Mouse (Mus musculus) v-Abl transformed pro-B cells (cell line): Measurements from ENCODE around the gene Ets1.

Experiments used
- in situ Hi-C, 2 experiments: fragments of 400-800 bp; cut with MboI; formaldehyde crosslinking; loops; one replicate each; pipeline ENCODE4 v1.15.1; 2025; ENCODE audit not compliant: unreplicated experiment in 2 of 2

Gene Ets1

GRCm38 (mm10) chr9:32741681-32742080 lies 105.7 kb downstream of the Ets1 start:
- in situ Hi-C loops, result loop anchor here in 1 of 2 experiments (25.0 kb wide), 1 partner anchor 346 kb away; no protein-coding TSS in a partner anchor

DNA sequence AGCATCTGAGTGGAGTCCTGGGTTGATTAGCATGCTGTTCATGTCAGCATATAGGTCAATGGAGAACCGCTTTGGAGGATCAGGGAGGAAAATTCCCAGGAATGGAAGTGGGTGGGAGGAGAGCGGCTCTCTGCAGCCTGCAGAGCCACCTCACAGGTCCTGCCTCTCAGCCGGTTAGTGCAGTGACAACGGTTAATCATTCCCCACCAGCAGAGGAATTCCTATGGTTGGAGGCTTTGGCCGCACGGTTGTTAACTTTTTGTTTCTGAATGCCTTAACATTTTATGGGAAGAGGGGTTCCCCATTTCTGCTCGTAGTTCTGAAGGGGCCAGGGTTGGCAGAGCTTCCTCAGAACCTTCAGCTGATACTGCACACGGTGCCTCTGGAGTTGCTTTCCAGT lies 107.1 kb downstream of the Ets1 start:
- in situ Hi-C loops, result loop anchor here in 1 of 2 experiments (25.0 kb wide), 1 partner anchor 344 kb away; no protein-coding TSS in a partner anchor

- in situ Hi-C loops, result loop anchor here in 1 of 2 experiments (25.0 kb wide), 1 partner anchor 344 kb away; no protein-coding TSS in a partner anchor
Measured at GRCm38 (mm10) chr9:32743642-32744161, 107.7 kb downstream of the Ets1 start.

DNA sequence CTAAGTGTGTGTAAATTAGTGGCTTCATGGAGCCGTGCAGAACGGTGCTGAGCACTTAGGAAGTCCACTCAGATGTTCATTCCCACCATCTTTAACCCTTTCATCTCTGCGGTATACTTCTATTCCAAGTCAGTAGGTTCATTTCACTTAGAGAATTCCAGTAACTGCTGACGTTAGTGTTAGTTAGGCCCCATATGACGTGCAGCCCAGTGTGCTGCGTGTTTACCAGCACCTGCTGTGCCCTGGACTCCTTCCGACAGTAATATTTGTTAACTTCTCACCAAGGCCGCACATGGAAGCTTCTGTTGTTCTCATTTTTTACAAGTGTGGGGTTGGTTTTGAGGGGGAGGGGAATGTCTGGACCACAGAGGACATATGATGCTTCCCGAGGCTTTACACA lies 108.3 kb downstream of the Ets1 start:
- in situ Hi-C loops, result loop anchor here in 1 of 2 experiments (25.0 kb wide), 1 partner anchor 343 kb away; no protein-coding TSS in a partner anchor

DNA sequence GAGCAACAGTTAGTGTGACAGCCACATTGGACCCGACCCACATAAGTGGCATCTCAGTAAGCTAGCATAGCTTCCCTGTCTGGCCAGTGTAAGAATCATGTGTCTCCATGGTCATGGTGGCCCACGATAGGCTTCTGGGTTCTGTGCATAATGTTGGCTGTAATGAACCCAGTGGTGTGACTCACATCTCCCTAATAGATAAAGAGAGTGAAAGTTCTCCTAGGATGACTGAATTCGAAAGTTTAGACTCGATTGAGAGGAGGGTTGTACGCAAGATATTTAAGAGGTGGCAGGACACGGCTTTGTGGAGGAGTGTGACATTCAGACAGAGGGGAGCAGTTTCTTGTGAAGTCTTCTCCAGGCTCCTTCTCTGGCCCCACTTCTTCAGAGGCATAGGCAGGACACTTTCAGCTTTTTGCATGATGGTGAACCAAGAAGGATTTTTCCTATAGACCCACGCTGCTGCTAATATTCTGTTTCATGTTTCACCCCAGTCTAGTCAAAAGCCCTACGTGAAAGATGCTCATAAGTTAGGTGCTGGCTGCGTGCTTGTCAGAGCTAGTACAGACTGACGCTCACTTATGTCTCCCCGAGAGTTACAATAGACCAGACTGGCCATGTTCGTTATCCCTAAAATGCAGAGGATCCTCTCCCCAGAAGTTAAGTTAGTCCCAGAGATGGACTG lies 109.2 kb downstream of the Ets1 start:
- in situ Hi-C loops, result loop anchor here in 1 of 2 experiments (25.0 kb wide), 1 partner anchor 342 kb away; no protein-coding TSS in a partner anchor

DNA sequence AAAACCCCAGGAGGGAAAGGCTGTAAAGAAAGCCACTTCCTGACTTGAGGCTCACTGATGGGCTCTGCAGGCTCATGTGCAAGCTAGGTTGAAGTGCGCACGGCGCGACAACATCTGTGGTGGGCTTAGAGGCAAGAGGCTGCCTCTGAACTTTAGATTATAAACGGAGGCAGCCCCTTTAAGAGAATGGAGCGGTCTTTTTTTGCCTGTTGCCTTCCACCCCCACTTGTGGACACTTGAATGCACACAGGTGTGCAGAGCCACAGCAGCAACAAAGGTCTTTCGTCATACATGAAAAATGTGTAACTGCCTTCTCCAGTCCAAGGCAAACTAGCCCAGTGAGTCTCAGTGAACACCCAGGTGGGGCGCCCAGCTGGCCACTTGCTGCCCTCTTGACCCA lies 110.0 kb downstream of the Ets1 start:
- in situ Hi-C loops, result loop anchor here in 1 of 2 experiments (25.0 kb wide), 1 partner anchor 341 kb away; no protein-coding TSS in a partner anchor

DNA sequence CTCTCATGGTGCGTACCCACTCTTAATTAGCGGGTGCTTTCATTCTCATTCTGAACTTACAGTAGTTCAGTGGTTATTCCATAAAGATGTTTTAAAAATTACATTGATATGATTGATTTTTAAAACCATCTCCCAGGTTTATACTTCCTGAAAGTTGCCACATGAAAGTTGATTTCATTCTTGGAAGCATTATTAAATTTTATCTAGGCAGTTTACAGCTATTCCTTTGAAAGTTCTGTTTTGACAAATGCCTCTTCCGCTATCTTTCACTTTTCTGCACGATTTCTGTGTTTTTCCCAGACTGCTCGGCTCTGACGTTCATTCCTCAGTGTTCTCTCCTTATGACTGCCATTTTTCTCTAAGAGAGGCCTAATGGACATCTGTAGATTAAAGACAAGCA lies 110.6 kb downstream of the Ets1 start:
- in situ Hi-C loops, result loop anchor here in 1 of 2 experiments (25.0 kb wide), 1 partner anchor 341 kb away; no protein-coding TSS in a partner anchor

GRCm38 (mm10) chr9:32747624-32748023 lies 111.6 kb downstream of the Ets1 start:
- in situ Hi-C loops, result loop anchor here in 1 of 2 experiments (25.0 kb wide), 1 partner anchor 340 kb away; no protein-coding TSS in a partner anchor

- in situ Hi-C loops, result loop anchor here in 1 of 2 experiments (25.0 kb wide), 1 partner anchor 339 kb away; no protein-coding TSS in a partner anchor
Measured at GRCm38 (mm10) chr9:32748552-32748951, 112.5 kb downstream of the Ets1 start.

- in situ Hi-C loops, result loop anchor here (10.0 to 25.0 kb wide), 2 partner anchors 337 to 345 kb away; no protein-coding TSS in a partner anchor
Measured at GRCm38 (mm10) chr9:32749721-32750480, 113.9 kb downstream of the Ets1 start.

DNA sequence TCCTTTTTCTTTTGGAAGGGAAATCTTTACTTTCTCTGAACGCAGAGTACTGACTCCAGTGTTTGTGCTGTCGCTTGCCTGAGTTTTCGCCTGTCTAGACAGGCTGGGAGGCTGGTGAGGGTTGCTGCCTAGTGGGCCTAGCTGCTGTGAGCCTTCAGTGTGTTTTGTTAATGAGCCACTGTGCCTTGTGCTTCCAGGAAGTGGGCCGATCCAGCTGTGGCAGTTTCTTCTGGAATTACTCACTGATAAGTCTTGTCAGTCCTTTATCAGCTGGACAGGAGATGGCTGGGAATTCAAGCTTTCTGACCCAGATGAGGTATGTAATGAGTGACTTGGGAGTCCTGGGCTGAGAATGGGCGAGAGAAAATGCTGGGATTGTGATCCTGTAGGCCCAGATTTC lies 116.6 kb downstream of the Ets1 start:
- in situ Hi-C loops, result loop anchor here in 1 of 2 experiments (10.0 kb wide), 1 partner anchor 342 kb away; no protein-coding TSS in a partner anchor

- in situ Hi-C loops, result loop anchor here in 1 of 2 experiments (10.0 kb wide), 1 partner anchor 340 kb away; no protein-coding TSS in a partner anchor
Measured at GRCm38 (mm10) chr9:32754311-32754710, 118.3 kb downstream of the Ets1 start.

- in situ Hi-C loops, result loop anchor here in 1 of 2 experiments (10.0 kb wide), 1 partner anchor 339 kb away; no protein-coding TSS in a partner anchor
Measured at GRCm38 (mm10) chr9:32756002-32756401, 120.0 kb downstream of the Ets1 start.

DNA sequence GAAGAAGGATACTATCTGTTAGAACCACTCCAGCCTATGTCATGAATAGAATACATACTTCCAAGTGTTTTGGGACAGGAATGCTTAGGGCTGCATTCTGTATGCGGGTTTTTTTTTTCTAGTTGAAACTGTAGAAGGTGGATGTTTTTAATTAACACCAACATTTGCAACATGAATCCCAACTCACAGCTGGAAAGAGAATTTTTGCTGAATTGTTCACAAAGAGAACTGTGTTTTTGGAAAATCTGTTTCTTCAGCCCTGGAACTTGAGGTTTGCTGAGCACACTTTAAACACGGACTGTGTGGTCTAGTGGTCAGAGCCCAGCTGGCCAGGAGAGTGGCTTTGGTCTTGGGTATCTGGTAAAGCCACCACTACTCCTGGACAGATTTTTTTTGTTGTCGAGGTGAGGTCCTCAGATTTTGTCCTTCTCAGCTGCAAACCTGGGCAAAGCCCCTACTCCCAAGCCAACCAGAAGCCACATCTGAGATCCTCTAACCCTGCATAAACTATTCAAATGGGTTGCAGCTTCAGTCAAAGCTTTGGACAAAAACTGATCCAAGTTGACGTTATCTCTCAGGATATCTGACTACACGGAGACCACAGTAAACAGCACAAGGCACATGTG lies 122.4 kb downstream of the Ets1 start:
- in situ Hi-C loops, result loop anchor here in 1 of 2 experiments (10.0 kb wide), 1 partner anchor 336 kb away; no protein-coding TSS in a partner anchor

GRCm38 (mm10) chr9:32760649-32761157 lies 124.7 kb downstream of the Ets1 start:
- in situ Hi-C loops, result no loop called here

- in situ Hi-C loops, result no loop called here
Measured at GRCm38 (mm10) chr9:32761326-32761725, 125.3 kb downstream of the Ets1 start.

DNA sequence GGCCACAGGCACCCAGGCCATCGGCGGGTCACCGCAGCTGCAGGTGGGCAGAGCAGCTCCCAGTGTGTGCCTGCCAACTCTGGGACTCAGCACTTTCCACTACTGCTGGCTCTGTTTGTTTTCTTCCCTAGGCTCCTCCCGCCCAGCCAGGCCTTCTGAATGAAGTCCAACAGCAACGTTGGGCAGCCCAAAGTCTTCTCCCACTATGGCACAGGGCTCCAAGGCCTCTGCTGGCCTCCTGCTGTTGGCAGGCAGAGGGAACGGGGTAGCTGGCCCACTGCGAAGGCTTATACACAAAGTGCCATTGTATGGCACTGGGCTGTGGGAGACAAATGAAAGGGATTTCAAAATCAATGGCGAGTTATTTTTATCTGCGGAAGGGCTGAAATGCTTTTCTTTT lies 128.4 kb downstream of the Ets1 start:
- in situ Hi-C loops, result no loop called here

GRCm38 (mm10) chr9:32765123-32765522 lies 129.1 kb downstream of the Ets1 start:
- in situ Hi-C loops, result no loop called here

GRCm38 (mm10) chr9:32778866-32779265 lies 142.8 kb downstream of the Ets1 start:
- in situ Hi-C loops, result no loop called here
